Mouse (Mus musculus) gastrocnemius, postnatal 14 days (tissue): ENCODE measurements around the gene Maneal. TPM values are rescaled to one million over a fixed set of nuclear protein-coding genes. Genes with fewer than 3 reads are reported as not detected.

Source experiments
- DNase-seq: peaks from one replicate; pipeline ENCODE4 v3.0.0; 2021; ENCODE audit warnings: mixed read lengths
- intact Hi-C: fragments of 180-260 bp; cut with DNase I; formaldehyde crosslinking; loops from one replicate; pipeline ENCODE4 v1.15.1; 2025; ENCODE audit warnings: low total_unique reads
- total RNA-seq, 2 experiments: library from RNA; stranded (reverse); gene quantifications; 2 replicates each; pipeline ENCODE4 v1.2.3; 2021

Gene Maneal
- total RNA-seq, 2 experiments from 2014 or later, result 0.16 TPM

DNA sequence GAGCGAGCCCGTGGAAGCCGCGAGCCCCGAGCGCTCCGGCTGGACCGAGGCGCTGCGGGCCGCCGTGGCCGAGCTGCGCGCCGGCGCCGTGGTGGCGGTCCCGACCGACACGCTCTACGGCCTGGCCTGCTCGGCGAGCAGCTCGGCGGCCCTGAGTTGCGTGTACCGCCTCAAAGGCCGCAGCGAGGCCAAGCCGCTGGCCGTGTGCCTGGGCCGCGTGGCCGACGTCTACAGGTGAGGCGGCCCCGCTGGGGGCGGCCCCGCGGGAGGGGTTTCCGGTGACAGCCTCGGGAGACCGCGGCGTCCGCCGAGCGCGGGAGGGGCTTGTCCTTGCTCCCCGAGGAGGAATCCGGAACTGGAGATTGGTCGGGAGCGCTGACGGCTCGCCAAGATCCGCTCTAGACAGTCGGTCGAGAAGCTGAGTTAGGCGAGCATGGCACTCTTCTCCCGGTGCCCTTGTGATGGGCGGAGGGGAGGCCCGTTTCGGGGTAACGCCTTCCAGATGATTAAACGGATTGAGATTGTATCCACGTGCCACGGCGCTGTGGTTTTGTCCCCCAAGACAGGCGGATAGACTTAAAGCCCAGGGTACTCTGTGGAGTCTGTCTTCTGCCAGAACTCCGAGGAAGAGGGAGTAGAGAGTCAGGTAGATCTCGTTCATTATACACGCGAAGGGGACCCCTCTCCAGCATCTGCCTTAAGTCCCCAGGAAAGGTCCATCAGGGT lies 10.9 kb downstream of the Maneal start, which contains the start of gene 1110065P20Rik:
Gene 1110065P20Rik, minus strand, starts transcription at position 264 of the 726 bp plus-strand sequence.
- intact Hi-C loops, result loop anchor here (10.0 kb wide), 1 partner anchor 214 kb away; the partner anchor contains the start of genes Dnali1 and Snip1
- peak; percentile 77 for DNase-seq

DNA sequence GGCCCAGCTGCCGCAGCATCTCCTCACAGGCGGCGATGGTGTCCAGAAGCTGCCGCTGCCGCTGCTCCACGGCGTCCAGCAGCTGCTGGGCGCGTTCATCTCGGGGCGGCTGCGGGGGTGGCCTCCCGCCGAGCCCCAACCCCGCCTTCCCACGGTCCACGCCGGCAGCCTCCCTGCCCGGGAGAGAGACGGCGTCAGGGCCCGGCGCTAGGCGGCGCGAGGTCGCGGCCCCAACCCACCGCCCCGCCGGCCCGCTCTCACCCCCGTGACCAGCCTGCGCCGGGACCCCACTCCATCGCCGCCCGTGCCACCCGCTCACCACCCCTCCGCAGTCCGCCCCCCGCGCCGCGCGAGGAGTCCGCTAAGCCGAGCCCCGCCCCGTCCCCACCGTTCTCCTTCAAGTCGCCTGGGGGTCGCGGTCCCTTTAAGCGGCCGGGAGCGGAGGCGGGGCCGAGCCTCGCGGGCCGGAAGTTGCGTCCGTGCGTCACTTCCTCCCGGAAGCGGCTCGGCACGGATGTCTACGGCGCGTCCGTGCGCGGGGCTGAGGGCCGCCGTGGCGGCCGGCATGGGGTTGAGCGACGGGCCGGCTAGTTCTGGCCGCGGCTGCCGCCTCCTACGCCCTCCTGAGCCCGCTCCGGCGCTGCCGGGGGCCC lies 11.6 kb downstream of the Maneal start, which contains the start of gene Yrdc:
Gene Yrdc, plus strand, starts transcription at position 419 of the 653 bp plus-strand sequence.
- peak; percentile 95 for DNase-seq
- intact Hi-C loops, result loop anchor here (10.0 kb wide), 1 partner anchor 214 kb away; the partner anchor contains the start of genes Dnali1 and Snip1

DNA sequence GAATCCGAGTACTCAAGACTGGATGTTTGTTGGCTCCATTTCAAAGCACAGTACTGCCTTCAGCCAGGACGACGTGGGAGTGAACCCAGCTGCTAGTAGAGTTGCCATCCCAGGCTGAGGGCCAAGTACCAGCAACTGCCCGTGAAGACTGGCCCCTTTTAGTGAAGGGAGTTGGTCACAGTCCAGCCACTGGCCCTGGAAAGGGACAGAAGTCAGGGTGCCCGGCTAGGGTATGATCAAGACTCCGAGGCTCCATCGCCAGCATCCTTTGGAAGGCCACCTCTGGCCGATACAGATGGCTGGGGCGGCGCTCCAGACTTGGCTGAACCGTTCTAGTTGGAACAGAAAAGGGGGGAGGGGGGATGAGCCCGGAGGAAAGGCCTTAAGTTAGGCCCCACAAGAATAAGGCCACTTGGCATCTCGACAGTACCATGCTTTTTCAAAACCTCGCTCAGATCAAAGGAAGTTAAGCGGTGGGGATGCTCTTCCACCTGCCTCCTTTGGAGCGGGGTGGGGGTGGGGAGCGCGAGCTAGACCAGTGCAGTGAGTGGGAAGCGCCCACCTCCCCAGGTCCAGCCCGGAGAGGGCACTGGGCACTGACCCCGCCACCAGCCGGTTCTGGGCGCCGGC lies 12.2 kb downstream of the Maneal start:
- intact Hi-C loops, result loop anchor here (5.0 to 10.0 kb wide), 3 partner anchors 47 to 215 kb away; partner anchors contain the start of genes Dnali1, Mtf1, Sf3a3 and Snip1
- DNase-seq, result peak; percentile 74

DNA sequence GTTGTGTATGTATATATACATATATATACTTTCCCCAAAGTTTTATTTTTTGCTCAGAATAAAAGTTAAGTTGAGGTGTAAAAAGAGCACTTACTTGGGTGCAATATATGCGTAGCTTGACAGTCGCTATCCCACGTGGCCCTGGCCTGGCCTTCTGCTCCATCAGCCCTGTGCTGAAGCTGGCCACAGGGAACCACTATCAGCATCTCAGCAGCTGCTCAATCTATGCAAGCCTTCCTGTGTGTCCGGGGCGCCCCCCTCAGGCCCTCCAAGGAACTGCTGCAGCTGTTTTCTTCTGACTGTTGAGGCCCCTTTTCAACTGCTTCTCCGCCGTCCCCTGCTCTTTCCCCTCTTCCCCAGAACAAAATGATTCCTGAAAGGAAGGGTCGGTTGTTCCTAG lies 14.4 kb downstream of the Maneal start:
- DNase-seq, result peak; percentile 82

DNA sequence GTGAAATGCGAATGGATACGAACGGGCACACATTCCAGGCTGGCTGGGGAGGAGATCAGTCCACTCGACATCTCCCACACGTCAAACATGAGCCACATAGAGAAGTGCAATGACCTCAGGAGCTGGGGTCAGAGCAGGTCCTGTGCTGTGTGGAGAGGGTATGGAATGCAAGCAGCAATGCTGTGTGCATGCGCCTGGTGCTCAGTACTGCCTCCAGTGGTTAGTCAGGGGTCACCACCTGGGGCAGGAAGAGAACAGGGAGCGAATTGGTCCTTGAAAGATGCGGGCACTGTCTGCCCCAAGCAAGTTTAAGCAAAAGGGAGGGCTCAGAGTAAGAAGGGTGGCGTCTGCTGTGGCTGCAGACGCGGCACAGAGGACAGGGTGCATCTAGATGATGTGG lies 18.5 kb downstream of the Maneal start:
- peak; percentile 19 for DNase-seq
- intact Hi-C loops, result loop anchor here (10.0 kb wide), 1 partner anchor 129 kb away; the partner anchor contains the start of gene Sf3a3

More for the DNA sequence above, 14.4 kb downstream of the Maneal start:
- intact Hi-C loops, result loop anchor here (5.0 to 10.0 kb wide), 2 partner anchors 45 to 133 kb away; partner anchors contain the start of genes Mtf1 and Sf3a3

DNA sequence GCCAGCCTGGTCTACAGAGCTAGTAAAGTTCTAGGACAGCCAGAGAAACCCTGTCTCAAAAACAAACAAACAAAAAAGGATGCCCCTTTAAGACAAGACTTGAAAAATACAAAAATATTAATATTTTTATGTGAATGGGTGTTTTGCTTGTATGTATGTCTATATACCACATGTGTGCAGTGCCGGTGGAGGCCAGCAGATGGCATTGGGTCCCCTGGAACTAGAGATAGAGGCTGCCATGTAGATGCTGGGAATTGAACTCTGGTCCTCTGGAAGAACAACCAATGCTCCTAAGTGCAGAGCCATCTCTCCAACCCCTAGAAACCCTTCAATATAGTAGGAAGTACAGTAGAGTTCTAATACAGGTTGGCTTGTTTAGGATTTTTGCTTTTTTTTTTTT lies 21.0 kb downstream of the Maneal start:
- intact Hi-C loops, result loop anchor here (10.0 kb wide), 1 partner anchor 126 kb away; the partner anchor contains the start of gene Sf3a3
- DNase-seq, result no peak

DNA sequence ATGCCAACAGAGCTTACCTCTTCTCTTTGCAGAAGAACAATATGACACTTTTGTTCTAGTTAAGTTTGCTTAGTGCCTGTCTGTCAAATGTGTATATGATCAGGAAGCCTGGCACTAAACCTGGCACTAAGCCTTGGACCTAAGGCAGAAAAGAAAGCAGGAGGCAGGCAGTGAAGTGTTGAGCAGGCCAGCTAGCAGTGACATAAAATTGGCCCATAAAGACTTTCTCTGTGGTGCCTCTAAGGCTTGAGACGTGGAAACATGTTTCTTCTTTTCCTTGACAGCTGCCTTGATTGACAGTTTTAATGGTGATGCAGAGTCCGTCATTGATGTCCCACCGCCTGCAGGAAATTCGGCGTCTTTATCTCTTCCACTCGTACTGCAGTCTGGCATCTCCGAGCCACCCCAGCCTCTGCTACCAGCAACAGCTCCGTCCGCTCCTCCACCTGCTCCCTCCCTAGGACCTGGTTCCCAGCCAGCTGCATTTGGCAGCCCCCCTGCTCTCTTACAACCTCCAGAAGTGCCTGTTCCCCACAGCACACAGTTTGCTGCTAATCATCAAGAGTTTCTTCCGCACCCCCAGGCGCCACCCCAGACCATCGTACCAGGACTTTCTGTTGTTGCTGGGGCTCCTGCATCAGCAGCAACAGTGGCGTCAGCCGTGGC lies 23.8 kb downstream of the Maneal start:
- DNase-seq, result no peak
- intact Hi-C loops, result no loop called here

DNA sequence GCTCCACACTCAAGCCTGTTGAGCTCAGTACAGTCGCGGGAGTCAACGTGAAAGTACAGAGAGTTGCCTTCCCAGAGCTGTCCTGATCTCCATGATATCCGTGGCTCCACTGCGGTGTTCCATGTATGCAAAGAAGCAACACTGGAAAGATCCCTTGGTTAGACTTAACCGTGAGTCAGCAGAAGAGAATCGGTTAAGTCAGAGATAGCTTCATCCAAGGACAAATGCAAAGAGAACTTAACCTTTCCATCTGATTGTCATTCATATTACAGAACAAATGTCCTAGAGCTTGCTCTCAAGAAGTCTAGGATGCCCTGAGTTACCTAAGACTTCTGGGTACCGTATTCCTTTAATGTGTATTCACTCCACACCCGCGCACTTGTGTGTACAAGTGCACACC lies 29.2 kb downstream of the Maneal start:
- no peak for DNase-seq
- intact Hi-C loops, result no loop called here

DNA sequence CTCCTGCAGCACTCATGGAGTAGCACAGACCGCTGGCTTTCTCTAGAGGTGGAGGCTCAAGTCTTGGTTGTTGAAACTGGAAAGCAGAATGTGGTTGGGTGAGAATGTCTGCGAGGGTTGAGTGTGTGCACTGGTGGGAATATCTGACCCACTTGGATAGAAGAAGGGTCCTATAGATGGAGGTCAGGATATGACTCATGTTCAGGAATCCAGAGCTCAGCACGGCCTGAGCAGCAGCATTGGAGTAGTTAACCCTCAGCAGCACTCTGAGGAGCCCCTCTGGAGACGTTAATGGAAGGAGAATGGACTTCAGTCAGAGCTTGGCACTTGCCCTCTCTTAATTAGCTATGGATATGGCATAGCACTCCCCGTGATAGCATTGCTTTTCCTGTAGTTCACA lies 32.3 kb downstream of the Maneal start:
- intact Hi-C loops, result no loop called here
- DNase-seq, result no peak

DNA sequence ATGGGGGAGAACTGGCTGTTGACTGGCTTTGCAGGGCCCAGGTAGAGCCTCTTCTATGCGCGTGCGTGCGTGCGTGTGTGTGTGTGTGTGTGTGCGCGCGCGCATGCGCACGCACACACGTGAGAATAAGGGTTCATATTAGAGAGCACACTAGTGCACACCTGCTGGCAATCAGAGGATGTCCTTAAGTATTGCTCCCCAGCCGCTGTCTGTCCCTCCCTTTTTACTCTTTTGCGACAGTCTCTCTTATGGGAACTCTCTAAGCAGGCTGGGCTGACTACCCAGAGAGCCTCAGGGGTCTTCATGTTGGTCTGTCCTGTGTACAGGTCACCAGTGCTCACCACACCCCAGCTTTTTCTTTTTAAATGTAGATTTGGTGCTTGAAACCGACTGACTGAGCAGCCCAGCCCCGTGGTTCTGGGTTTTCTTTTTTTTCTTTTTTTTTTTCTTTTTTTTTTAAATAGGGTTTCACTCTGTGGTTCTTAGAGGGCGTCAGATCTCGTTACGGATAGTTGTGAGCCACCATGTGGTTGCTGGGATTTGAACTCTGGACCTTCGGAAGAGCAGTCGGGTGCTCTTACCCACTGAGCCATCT lies 36.5 kb downstream of the Maneal start:
- intact Hi-C loops, result no loop called here
- DNase-seq, result no peak

DNA sequence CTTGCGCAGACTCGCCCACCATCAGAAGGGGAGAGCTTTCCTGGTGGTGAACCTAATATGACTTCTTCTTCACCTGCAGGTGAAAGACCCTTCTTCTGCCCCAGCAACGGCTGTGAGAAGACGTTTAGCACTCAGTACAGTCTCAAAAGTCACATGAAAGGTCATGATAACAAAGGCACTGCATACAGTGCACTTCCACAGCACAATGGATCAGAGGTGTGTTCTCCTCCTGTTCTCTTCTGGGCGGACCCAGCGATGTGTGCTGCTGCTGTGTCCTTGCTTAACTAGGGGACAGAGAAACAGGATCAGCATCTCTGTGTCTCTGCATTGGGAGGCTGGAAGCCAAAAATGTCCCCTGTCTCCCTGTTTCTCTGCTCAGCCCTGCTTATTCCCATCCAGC lies 37.0 kb downstream of the Maneal start:
- intact Hi-C loops, result no loop called here
- no peak for DNase-seq

DNA sequence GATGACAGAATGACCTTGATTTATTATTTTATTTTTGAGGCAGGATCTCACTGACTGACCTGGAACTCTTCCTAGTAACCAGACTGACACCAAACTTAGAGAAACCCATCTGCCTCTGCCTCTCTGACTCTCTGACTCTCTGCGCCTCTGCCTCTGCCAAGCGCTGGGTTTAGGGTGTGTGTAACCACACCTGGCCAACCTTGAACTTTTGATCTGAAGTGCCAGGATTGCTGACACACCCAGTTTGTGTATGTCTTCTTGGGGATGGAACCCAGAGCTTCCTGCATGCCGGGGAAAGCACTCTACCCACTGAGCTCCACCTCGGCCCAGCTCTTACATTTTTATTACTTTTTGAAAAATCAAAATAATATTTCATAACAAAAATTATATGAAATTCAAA lies 43.1 kb downstream of the Maneal start:
- intact Hi-C loops, result no loop called here
- DNase-seq, result no peak

DNA sequence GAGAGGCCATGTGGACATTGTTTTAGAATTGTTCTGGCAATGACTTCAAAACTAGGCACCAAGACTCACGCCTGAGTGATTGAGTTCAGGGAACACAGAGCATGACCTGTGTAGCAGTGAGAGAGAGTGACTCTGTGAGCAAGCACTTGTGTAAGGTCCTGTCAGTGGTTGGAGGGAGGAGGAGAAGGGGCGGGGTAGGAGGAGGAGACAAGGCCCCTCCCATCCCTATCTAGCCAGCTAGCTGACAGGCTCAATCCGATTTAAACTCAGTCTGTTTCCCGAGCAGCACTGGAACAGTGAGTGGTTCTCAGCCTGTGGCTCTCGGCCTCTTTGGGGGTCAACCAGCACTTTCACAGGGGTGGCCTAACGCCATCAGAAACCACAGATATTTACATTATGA lies 44.2 kb downstream of the Maneal start:
- peak; percentile 19 for DNase-seq
- intact Hi-C loops, result no loop called here

DNA sequence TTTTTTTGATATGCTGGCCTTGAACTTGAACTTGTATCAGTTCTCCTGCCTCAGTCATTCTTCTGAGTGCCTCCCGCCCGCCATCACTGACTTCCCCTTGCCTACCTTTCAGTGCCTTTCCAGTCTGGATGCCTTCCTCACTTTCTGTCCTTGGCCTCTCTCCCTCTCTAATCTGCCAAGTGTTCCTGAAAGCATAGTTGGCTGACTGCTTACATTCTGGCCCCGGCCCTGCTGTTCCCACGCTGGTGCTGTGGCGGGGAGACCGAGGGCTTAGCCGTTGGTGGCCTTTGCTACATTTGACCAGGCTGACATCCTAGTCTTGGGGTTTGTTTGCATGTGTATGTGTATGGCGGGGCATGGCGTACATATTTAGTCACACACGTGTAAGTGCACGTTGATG lies 46.1 kb downstream of the Maneal start:
- peak; percentile 23 for DNase-seq
- intact Hi-C loops, result no loop called here

DNA sequence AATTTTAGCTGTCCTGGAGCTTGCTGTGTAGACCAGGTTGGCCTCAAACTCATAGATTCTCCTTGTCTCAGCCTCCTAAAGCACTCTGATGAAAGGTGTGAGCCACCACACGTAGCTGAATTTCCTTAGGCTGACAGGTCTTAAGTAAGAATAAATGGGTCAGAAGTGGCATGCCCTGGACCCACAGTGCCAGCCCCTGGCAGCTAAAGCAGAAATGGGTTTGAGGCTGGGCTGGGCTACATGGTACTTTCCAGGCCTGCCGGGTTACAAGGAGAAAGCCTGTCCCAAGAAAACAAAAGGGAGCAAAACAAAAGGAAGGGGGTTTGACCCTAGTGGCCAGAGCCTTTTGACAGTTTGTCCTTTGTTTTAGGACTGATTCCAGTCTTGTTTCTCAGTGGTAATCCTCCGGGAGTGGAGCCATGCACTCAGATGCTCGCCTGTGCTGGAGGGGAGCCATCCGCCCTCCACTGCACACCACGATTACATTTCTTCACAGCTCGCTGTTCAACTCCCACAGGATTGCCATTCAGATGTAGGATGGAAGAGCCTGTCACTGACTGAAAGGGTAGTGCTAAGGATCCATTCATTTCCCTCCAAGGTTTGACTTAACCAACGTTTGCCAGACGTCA lies 50.5 kb downstream of the Maneal start:
- intact Hi-C loops, result no loop called here
- DNase-seq, result no peak

DNA sequence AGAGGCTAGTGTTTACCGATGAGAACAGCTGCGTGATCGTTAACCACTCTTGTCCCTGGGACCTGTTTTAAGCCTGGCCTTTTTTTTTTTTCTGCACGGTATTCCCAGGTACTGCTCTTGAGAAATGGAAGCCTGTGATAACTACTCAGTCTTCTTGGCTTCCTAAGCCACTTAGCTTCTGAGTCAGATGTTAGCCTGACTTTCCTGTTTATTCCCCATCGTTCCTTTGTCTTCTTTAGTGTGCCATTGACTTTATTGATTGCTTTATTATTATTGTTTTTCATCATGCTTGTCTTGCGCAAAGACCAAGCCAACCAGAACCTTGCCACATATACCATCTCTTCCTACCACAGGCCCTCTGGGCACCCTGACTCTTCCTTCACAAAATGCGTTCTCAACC lies 51.9 kb downstream of the Maneal start:
- intact Hi-C loops, result no loop called here
- no peak for DNase-seq

DNA sequence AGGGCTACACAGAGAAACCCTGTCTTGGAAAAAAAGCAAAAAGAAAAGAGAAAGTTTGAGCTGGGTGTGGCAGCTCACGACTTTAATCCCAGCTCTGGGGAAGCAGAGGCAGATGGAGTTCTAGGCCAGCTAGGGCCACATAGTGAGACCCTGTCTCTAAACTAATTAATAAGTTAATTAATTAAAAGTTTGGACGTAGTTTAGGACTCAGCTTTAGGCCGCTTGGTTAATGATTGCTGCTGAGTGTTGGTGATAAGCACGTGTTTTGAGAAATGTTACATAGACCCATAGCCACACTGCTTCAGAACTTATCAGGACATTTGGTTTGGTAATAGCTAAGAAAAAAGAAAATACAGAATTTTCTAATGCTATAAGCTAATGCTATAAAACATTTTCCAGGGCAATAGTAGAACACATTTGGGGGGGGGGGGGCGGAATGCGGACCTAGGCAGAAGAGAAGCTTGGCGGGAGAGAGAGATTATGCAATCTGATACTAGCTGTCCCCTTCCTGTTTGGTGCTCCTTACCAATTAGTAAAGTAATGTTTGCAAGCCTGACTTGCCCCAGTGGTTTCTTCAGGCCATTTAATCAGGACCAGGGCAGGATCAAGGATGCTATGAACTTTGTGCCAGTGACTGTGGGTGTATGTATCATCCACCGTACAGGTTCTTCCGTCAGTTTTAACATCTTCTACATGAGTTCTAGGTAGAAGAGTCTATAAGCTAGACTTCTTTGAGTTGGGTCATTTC lies 52.7 kb downstream of the Maneal start:
- intact Hi-C loops, result no loop called here
- DNase-seq, result no peak

DNA sequence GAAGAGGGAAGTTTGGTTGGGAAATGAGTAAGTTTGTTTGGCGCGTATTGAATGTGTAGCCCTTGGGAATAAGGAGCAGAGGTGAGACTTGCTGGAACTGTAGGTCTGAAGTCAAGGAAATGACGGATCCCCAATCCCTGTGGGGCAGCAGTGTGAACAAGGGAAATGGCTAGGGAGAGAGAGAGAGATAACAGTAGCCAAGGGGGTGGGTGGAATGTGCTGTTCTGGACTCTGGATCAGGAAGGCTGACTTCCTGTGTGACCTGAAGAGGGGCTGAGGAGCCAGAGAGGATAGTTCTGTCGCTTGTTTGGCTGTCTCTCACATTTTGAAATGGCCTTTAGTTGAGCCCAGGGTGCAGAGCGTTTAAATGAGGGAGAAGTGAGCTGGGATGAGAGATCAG lies 53.5 kb downstream of the Maneal start:
- no peak for DNase-seq
- intact Hi-C loops, result no loop called here
